Mouse (Mus musculus) liver, embryonic 14.5 days (tissue): Measurements from ENCODE around the gene Pcyt2.

Source experiments
- CTCF ChIP-seq: IDR thresholded peaks from 2 replicates; pipeline ENCODE4 v1.5.1; 2016; ENCODE audit warnings: antibody characterized with exemption, low read depth, control low read depth
- EP300 ChIP-seq: IDR thresholded peaks from 2 replicates; pipeline ENCODE4 v1.6.1; 2016; ENCODE audit warnings: antibody characterized with exemption, low read depth

GRCm38 (mm10) chr11:120576365-120576981 lies 41.3 kb downstream of the Pcyt2 start:
- TF ChIP-seq CTCF = no peak
- no peak for TF ChIP-seq EP300
